Mouse (Mus musculus) heart, postnatal 0 days (tissue): Measurements from ENCODE around the gene Gm21985. TPM values are rescaled to one million over a fixed set of nuclear protein-coding genes. Genes with fewer than 3 reads are reported as not detected.

Source experiments
- ATAC-seq: fragments of 200-750 bp; cut with Nextera tagmentation; 2 replicates; pipeline ENCODE4 v1.8.0; 2017; ENCODE audit warnings: low read depth, moderate number of reproducible peaks, moderate library complexity; ENCODE audit not compliant: insufficient read depth
- DNase-seq: peaks from one replicate; pipeline ENCODE4 v3.0.0-alpha.2; 2016; ENCODE audit warnings: low spot score
- H3K27ac ChIP-seq: fragments of 300-500 bp; sonication (generic); 2 replicates; pipeline ENCODE4 v1.5.1; 2014; ENCODE audit warnings: low read depth, mild to moderate bottlenecking
- H3K27me3 ChIP-seq: fragments of 300-500 bp; sonication (generic); 2 replicates; pipeline ENCODE4 v1.6.1; 2014; ENCODE audit warnings: low read length, mixed read lengths; ENCODE audit not compliant: control insufficient read depth, insufficient read depth
- H3K36me3 ChIP-seq: fragments of 300-500 bp; sonication (generic); replicated peaks from 2 replicates; pipeline ENCODE4 v1.6.1; 2014; ENCODE audit warnings: low read length, mixed read lengths; ENCODE audit not compliant: control insufficient read depth, insufficient read depth
- H3K4me1 ChIP-seq: fragments of 300-500 bp; sonication (generic); 2 replicates; pipeline ENCODE4 v1.6.1; 2014; ENCODE audit warnings: antibody characterized with exemption; ENCODE audit not compliant: control insufficient read depth, insufficient read depth
- H3K4me2 ChIP-seq: fragments of 300-500 bp; sonication (generic); 2 replicates; pipeline ENCODE4 v1.6.1; 2014; ENCODE audit warnings: low read depth, mild to moderate bottlenecking, low read length, moderate library complexity
- H3K4me3 ChIP-seq: fragments of 300-500 bp; sonication (generic); 2 replicates; pipeline ENCODE4 v1.5.1; 2014; ENCODE audit warnings: low read depth, low read length
- H3K9ac ChIP-seq: fragments of 300-500 bp; sonication (generic); replicated peaks from 2 replicates; pipeline ENCODE4 v1.6.1; 2014; ENCODE audit warnings: low read depth, low read length, mixed read lengths
- H3K9me3 ChIP-seq: fragments of 300-500 bp; sonication (generic); replicated peaks from 2 replicates; pipeline ENCODE4 v1.6.1; 2016; ENCODE audit warnings: low read length; ENCODE audit not compliant: control insufficient read depth
- CTCF ChIP-seq: IDR thresholded peaks from 2 replicates; pipeline ENCODE4 v1.5.1; 2016; ENCODE audit warnings: antibody characterized with exemption, control low read depth, low read depth
- EP300 ChIP-seq: IDR thresholded peaks from 2 replicates; pipeline ENCODE4 v1.6.1; 2016; ENCODE audit warnings: antibody characterized with exemption, low read depth
- WGBS: fragments of 180-500 bp; shearing (Covaris S2); extraction: QIAGEN DNeasy Blood & Tissue Kit; methylation state at CpG from one replicate; pipeline ENCODE4 v1.1.7; 2014; 5-methylcytosine and 5-hydroxymethylcytosine counted together
- polyA plus RNA-seq: library from polyadenylated mRNA; unstranded; fragments of >200 nt; fragmentation: Nextera tagmentation; extraction: Ambion mirVana; gene quantifications from 2 replicates; pipeline ENCODE4 v1.2.1, GENCODE M21; 2015
- total RNA-seq: library from RNA; depleted of rRNA; stranded (reverse); fragments of >200 nt; gene quantifications from 2 replicates; pipeline ENCODE4 v1.2.3, GENCODE M21; 2014; ENCODE audit warnings: low replicate concordance

Gm21985 gene
- total and polyA plus RNA-seq, 2 experiments from 2014 or later = not detected

GRCm38 (mm10) chr2:112332051-112332898, 66.2 kb downstream of the Gm21985 start:
- no peak overlapping the region for H3K4me2 ChIP-seq

GRCm38 (mm10) chr2:112337211-112337610, 71.1 kb downstream of the Gm21985 start:
- 88% methylated on average over 6 of the region's 6 CpGs for WGBS
- Histone ChIP-seq H3K9me3 (no peaks in the 10 kb centered on the region), H3K4me3 (no peak overlapping the region), H3K9ac (no peak overlapping the region), H3K36me3 (peaks cover 80% of the 10 kb centered on the region), H3K4me1 (peaks cover 2% of the 10 kb centered on the region; the same call in 1 of the 2 replicates), H3K4me2 (no peak overlapping the region), H3K27me3 (no peaks in the 10 kb centered on the region), H3K27ac (no peak overlapping the region)
- ATAC-seq = no peak
- TF ChIP-seq EP300 (no peak), CTCF (no peak)
- no peak for DNase-seq

More at GRCm38 (mm10) chr2:112332051-112332898, 66.2 kb downstream of the Gm21985 start:
- Histone ChIP-seq H3K36me3 (peaks cover 36% of the 10 kb centered on the region), H3K4me1 (peaks cover 6% of the 10 kb centered on the region; the same call in 1 of the 2 replicates), H3K9ac (no peak overlapping the region), H3K27ac (no peak overlapping the region), H3K27me3 (no peaks in the 10 kb centered on the region), H3K4me3 (no peak overlapping the region), H3K9me3 (no peaks in the 10 kb centered on the region)
- no peak for TF ChIP-seq CTCF
- no peak for TF ChIP-seq EP300
- ATAC-seq (no peak), DNase-seq (no peak)
- 48% methylated on average over 4 of the region's 4 CpGs for whole genome bisulfite sequencing

- H3K9ac ChIP-seq = no peak overlapping the region
- DNase-seq = no peak
These were observed 73.6 kb downstream of the Gm21985 start for GRCm38 (mm10) chr2:112339736-112340135.

GRCm38 (mm10) chr2:112341117-112341516, 75.0 kb downstream of the Gm21985 start:
- Histone ChIP-seq H3K9me3 (no peaks in the 10 kb centered on the region), H3K27ac (no peak overlapping the region), H3K4me1 (no peaks in the 10 kb centered on the region), H3K9ac (no peak overlapping the region), H3K27me3 (no peaks in the 10 kb centered on the region), H3K4me3 (no peak overlapping the region), H3K4me2 (no peak overlapping the region), H3K36me3 (peaks cover 77% of the 10 kb centered on the region)
- no peak for DNase-seq
- 70% methylated on average over 3 of the region's 3 CpGs for WGBS
- TF ChIP-seq EP300 = no peak
- TF ChIP-seq CTCF = no peak
- no peak for ATAC-seq

More at GRCm38 (mm10) chr2:112339736-112340135, 73.6 kb downstream of the Gm21985 start:
- H3K9me3 ChIP-seq = no peaks in the 10 kb centered on the region
- H3K4me3 ChIP-seq = no peak overlapping the region
- H3K36me3 ChIP-seq = peaks cover 84% of the 10 kb centered on the region
- WGBS = 95% methylated on average over 2 of the region's 2 CpGs
- no peak overlapping the region for H3K4me2 ChIP-seq
- no peaks in the 10 kb centered on the region for H3K27me3 ChIP-seq
- ATAC-seq = no peak
- no peak overlapping the region for H3K27ac ChIP-seq
- no peaks in the 10 kb centered on the region for H3K4me1 ChIP-seq
- TF ChIP-seq EP300 = no peak
- TF ChIP-seq CTCF = peak; percentile 50

GRCm38 (mm10) chr2:112348246-112348645, 82.1 kb downstream of the Gm21985 start:
- H3K36me3 ChIP-seq = peaks cover 72% of the 10 kb centered on the region
- ATAC-seq (no peak), DNase-seq (no peak)
- no peak overlapping the region for H3K27ac ChIP-seq
- no peak overlapping the region for H3K4me2 ChIP-seq
- no peak for TF ChIP-seq CTCF
- TF ChIP-seq EP300 = no peak
- 83% methylated on average over 3 of the region's 3 CpGs for WGBS
- no peaks in the 10 kb centered on the region for H3K9me3 ChIP-seq
- no peaks in the 10 kb centered on the region for H3K4me1 ChIP-seq
- H3K4me3 ChIP-seq = no peak overlapping the region
- H3K9ac ChIP-seq = no peak overlapping the region
- no peaks in the 10 kb centered on the region for H3K27me3 ChIP-seq
